Mouse (Mus musculus) liver, embryonic 13.5 days (tissue): ENCODE measurements around the gene Qrfp. TPM values are rescaled to one million over a fixed set of nuclear protein-coding genes. Genes with fewer than 3 reads are reported as not detected.

Experiments used
- ATAC-seq: fragments of 200-750 bp; cut with Nextera tagmentation; 2 replicates; pipeline ENCODE4 v1.8.0; 2017; ENCODE audit warnings: low read depth, mild to moderate bottlenecking, moderate number of reproducible peaks, moderate library complexity
- DNase-seq: peaks from one replicate; pipeline ENCODE4 v3.0.0; 2022
- H3K27ac ChIP-seq: fragments of 300-500 bp; sonication (generic); 2 replicates; pipeline ENCODE4 v1.5.1; 2015; ENCODE audit warnings: moderate library complexity, mild to moderate bottlenecking, inconsistent platforms
- H3K27me3 ChIP-seq: fragments of 300-500 bp; sonication (generic); 2 replicates; pipeline ENCODE4 v1.6.1; 2015; ENCODE audit warnings: mild to moderate bottlenecking, inconsistent platforms
- H3K36me3 ChIP-seq: fragments of 300-500 bp; sonication (generic); 2 replicates; pipeline ENCODE4 v1.6.1; 2015; ENCODE audit warnings: mild to moderate bottlenecking, inconsistent platforms
- H3K4me1 ChIP-seq: fragments of 300-500 bp; sonication (generic); replicated peaks from 2 replicates; pipeline ENCODE4 v1.6.1; 2015; ENCODE audit warnings: inconsistent platforms
- H3K4me2 ChIP-seq: fragments of 300-500 bp; sonication (generic); 2 replicates; pipeline ENCODE4 v1.6.1; 2015; ENCODE audit warnings: inconsistent platforms, mild to moderate bottlenecking, moderate library complexity
- H3K4me3 ChIP-seq: fragments of 300-500 bp; sonication (generic); replicated peaks from 2 replicates; pipeline ENCODE4 v1.5.1; 2015; ENCODE audit warnings: mild to moderate bottlenecking, inconsistent platforms
- H3K9ac ChIP-seq: fragments of 300-500 bp; sonication (generic); 2 replicates; pipeline ENCODE4 v1.6.1; 2015; ENCODE audit warnings: mild to moderate bottlenecking, inconsistent platforms
- H3K9me3 ChIP-seq: fragments of 300-500 bp; sonication (generic); replicated peaks from 2 replicates; pipeline ENCODE4 v1.6.1; 2016; ENCODE audit warnings: inconsistent platforms
- WGBS: fragments of 180-500 bp; shearing (Covaris S2); methylation state at CpG from one replicate; pipeline ENCODE4 v1.1.7; 2015; ENCODE audit not compliant: insufficient replicate concordance; 5-methylcytosine and 5-hydroxymethylcytosine counted together
- polyA plus RNA-seq: library from polyadenylated mRNA; unstranded; fragments of >200 nt; fragmentation: Nextera tagmentation; extraction: Ambion mirVana; gene quantifications from 2 replicates; pipeline ENCODE4 v1.2.1, GENCODE M21; 2015

The Qrfp gene
- polyA plus RNA-seq, 1 experiment from 2014 or later = 0.07 TPM

DNA sequence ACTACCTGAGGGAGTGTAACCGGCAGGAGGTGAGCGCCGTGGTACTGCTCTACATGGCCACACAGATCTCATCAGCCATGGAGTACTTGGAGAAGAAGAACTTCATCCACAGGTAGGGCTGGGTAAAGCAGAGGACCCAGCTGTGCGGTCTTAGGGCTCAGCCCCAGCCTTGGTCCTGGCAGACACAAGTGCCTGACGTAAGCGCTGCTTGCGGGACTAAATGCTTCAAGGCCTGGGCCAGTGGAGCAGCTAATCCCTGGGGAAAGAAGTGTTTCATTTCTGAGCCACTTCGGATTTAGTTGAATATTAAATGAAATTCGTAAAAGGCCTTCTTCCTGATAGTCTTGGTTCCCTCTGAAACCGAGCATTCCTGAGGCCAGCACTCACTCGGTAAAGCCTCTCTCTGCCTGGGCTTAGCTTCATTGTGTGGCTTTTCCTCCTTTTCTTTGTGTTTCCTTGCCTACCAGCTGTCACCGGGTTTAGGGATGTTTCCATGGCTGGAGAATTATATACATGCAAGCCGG lies 19.6 kb downstream of the Qrfp start:
- no peaks in the 10 kb centered on the region for H3K27me3 ChIP-seq
- H3K27ac ChIP-seq = no peak overlapping the region
- no peak overlapping the region for H3K4me3 ChIP-seq
- DNase-seq (no peak), ATAC-seq (no peak)
- peaks cover 85% of the 10 kb centered on the region for H3K36me3 ChIP-seq
- 84% methylated on average over 13 of the region's 13 CpGs for WGBS
- no peaks in the 10 kb centered on the region for H3K4me1 ChIP-seq
- no peaks in the 10 kb centered on the region for H3K9me3 ChIP-seq
- no peak overlapping the region for H3K4me2 ChIP-seq
- H3K9ac ChIP-seq = no peak overlapping the region

DNA sequence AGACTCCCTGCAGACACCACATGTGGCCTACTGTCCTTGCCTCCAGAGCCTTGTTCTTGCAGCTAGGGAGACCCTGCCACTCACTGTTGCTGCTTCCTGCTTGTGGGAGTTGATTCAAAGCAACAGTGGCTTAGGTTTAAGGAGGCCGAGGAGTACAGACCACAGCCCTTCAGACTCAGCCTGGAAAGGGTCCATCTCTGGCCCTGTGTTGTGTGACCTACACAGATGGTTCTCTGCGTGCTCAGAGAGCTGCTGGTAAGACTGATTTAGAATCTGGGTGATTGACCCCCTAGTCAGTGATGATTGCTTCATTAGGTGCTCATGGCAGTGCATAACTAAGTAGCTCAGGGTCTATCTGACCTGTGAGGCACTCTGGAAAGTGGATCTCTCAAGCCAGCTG lies 21.2 kb downstream of the Qrfp start:
- ATAC-seq (no peak), DNase-seq (no peak)
- Histone ChIP-seq H3K9me3 (no peaks in the 10 kb centered on the region), H3K27ac (no peak overlapping the region), H3K4me1 (no peaks in the 10 kb centered on the region), H3K4me3 (no peak overlapping the region), H3K4me2 (no peak overlapping the region), H3K36me3 (peaks cover 87% of the 10 kb centered on the region), H3K9ac (no peak overlapping the region), H3K27me3 (no peaks in the 10 kb centered on the region)
- 79% methylated on average over 2 of the region's 2 CpGs for WGBS

DNA sequence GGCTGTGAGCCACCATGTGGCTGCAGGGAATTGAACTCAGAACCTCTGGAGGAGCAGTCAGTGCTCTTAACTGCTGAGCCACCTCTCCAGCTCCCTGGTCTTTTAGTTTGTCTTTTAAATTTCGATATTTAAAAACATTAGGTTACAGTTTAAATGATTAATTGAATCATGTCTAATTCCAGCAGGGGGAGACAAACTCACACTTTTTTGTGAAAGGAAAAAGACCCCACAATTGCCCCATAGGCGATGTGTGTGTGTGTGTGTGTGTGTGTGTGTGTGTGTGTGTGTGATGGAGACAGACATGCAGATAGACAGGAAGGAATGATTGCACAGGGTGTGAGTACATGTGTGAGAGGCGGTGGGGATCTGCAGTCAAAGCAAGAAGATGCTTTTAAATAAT lies 22.2 kb downstream of the Qrfp start:
- H3K27ac ChIP-seq = no peak overlapping the region
- no peak overlapping the region for H3K4me2 ChIP-seq
- H3K9me3 ChIP-seq = no peaks in the 10 kb centered on the region
- H3K36me3 ChIP-seq = peaks cover 90% of the 10 kb centered on the region
- WGBS = 79% methylated on average over 3 of the region's 3 CpGs
- no peaks in the 10 kb centered on the region for H3K27me3 ChIP-seq
- DNase-seq (no peak), ATAC-seq (no peak)
- no peak overlapping the region for H3K4me3 ChIP-seq
- H3K4me1 ChIP-seq = no peaks in the 10 kb centered on the region
- H3K9ac ChIP-seq = no peak overlapping the region

DNA sequence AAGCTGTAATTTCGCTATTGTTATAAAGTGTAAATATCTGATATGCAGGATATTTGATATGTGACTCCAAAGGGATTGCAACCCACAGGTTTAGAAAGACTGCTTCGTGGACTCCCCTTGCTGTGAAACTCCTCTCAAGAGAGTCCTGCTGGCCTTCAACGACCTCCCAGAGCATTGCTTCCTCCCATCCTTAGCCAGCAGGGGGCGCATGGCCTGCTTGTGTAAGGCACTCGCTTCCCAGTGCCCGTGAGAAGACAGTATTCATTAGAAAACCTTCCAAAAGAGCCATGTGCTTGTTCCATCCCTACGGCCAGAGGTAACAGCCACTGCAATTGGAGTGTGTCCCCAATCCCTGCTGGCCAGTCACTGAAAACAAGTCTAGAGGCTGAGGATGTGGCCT lies 23.4 kb downstream of the Qrfp start:
- no peaks in the 10 kb centered on the region for H3K4me1 ChIP-seq
- H3K4me2 ChIP-seq = no peak overlapping the region
- no peaks in the 10 kb centered on the region for H3K27me3 ChIP-seq
- DNase-seq (peak; percentile 49), ATAC-seq (no peak)
- H3K27ac ChIP-seq = no peak overlapping the region
- 25% methylated on average over 7 of the region's 7 CpGs for WGBS
- peaks cover 87% of the 10 kb centered on the region for H3K36me3 ChIP-seq
- H3K9me3 ChIP-seq = no peaks in the 10 kb centered on the region
- no peak overlapping the region for H3K4me3 ChIP-seq
- H3K9ac ChIP-seq = no peak overlapping the region

DNA sequence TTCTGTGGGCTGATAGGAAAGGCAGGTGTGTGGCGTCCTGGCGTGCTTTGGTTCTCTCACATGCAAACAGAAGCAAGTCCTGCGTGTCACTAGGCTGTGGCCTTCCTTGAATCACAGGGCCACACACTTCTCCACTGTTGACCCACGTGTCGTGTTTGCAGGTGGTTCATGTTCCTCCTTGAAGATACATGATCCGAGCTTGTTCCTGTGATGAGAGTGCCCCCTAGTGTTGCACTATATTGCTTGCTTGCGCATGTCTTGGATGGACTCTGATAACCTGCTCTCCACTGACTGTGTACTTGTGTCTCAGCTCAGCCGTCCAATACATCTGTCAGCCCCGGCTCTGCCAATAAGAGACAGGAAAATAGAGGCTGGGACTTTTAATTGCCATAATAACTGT lies 25.3 kb downstream of the Qrfp start:
- peak; percentile 46 for DNase-seq
- no peaks in the 10 kb centered on the region for H3K27me3 ChIP-seq
- WGBS = 36% methylated on average over 9 of the region's 9 CpGs
- no peak overlapping the region for H3K4me3 ChIP-seq
- peaks cover 84% of the 10 kb centered on the region for H3K36me3 ChIP-seq
- H3K4me1 ChIP-seq = no peaks in the 10 kb centered on the region
- no peak overlapping the region for H3K9ac ChIP-seq
- peak; percentile 47; the same call in 1 of the 2 replicates for ATAC-seq
- no peak overlapping the region for H3K4me2 ChIP-seq
- H3K27ac ChIP-seq = no peak overlapping the region
- no peaks in the 10 kb centered on the region for H3K9me3 ChIP-seq

DNA sequence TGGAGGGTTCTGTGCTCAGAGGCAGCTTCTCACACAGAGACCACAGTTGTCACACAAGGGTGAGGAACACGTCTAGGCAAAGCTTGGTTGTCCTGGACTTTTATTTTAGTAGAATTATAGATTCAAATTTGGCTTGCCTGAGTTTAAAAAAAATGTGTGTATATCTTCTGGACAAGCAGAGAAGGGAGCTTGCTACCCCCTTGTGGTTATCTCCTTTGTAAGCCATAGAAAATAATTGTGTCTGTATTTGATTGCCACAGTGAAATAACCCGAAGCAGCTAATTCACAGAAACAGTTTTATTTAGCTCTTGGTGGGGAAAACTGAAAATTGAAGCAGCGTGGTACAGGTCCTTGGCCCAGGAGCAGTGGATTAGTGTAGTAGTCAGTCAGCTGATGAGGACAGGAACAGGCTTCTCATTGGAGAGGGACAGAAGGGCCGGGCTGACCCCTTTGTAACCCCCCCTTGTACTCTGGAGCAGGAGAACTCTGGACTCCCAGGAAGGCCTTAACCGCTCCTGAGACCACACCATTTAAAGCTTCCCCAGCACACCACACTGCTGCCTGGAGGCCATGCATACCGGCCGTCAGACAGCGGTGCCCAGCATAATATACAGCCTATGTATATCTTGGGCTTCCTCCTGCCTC lies 27.3 kb downstream of the Qrfp start:
- Histone ChIP-seq H3K27me3 (no peaks in the 10 kb centered on the region), H3K4me3 (no peak overlapping the region), H3K36me3 (peaks cover 89% of the 10 kb centered on the region), H3K4me2 (no peak overlapping the region), H3K27ac (no peak overlapping the region), H3K9me3 (no peaks in the 10 kb centered on the region), H3K9ac (no peak overlapping the region), H3K4me1 (no peaks in the 10 kb centered on the region)
- ATAC-seq (no peak), DNase-seq (no peak)
- WGBS = 77% methylated on average over 8 of the region's 8 CpGs

DNA sequence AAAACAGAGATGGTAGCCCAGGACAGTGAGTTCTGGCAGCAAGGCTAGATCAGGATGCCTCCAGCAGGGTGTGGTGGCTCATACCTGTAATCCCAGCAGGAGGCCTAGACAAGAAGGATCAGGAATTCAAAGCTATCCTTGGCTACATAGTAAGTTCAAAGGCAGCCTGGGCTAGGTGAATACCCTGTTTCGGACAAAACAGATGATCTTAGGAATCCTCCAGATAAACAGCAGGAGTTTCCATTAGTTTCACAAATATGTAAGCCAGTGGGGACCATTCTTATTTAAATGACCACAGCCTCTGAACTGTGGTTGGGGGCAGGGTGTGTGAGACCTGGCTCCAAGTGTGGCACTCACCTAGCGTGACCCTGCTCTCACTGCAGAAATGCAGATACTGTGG lies 31.1 kb downstream of the Qrfp start:
- no peaks in the 10 kb centered on the region for H3K4me1 ChIP-seq
- WGBS = 73% methylated on average over 2 of the region's 2 CpGs
- no peaks in the 10 kb centered on the region for H3K9me3 ChIP-seq
- peaks cover 66% of the 10 kb centered on the region for H3K36me3 ChIP-seq
- ATAC-seq (no peak), DNase-seq (no peak)
- H3K27ac ChIP-seq = no peak overlapping the region
- H3K9ac ChIP-seq = no peak overlapping the region
- H3K4me2 ChIP-seq = no peak overlapping the region
- no peak overlapping the region for H3K4me3 ChIP-seq
- H3K27me3 ChIP-seq = no peaks in the 10 kb centered on the region

DNA sequence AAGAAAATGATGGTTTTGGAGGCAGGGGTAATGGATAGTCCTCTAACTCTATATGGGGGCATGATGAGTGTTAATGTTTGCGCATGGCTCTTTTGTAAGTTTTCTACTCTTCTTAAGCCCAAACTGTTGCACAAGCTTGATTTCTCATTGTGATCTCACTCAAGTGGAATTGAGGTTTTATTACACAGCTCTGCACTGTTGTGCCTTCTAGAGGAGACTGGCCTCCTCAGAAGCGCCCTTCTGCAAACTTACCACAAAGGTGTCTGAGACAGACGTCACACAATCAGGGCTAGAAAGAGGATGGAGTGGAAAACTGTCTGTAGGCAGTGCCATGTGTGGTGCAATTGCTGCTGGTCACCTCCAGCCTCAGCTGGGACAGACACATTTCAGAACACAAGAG lies 33.9 kb downstream of the Qrfp start:
- 83% methylated on average over 3 of the region's 3 CpGs for WGBS
- Histone ChIP-seq H3K4me2 (no peak overlapping the region), H3K9ac (no peak overlapping the region), H3K27me3 (no peaks in the 10 kb centered on the region), H3K27ac (no peak overlapping the region), H3K36me3 (peaks cover 44% of the 10 kb centered on the region), H3K4me3 (no peak overlapping the region), H3K4me1 (peaks cover 8% of the 10 kb centered on the region), H3K9me3 (no peaks in the 10 kb centered on the region)
- DNase-seq = no peak
- no peak for ATAC-seq

DNA sequence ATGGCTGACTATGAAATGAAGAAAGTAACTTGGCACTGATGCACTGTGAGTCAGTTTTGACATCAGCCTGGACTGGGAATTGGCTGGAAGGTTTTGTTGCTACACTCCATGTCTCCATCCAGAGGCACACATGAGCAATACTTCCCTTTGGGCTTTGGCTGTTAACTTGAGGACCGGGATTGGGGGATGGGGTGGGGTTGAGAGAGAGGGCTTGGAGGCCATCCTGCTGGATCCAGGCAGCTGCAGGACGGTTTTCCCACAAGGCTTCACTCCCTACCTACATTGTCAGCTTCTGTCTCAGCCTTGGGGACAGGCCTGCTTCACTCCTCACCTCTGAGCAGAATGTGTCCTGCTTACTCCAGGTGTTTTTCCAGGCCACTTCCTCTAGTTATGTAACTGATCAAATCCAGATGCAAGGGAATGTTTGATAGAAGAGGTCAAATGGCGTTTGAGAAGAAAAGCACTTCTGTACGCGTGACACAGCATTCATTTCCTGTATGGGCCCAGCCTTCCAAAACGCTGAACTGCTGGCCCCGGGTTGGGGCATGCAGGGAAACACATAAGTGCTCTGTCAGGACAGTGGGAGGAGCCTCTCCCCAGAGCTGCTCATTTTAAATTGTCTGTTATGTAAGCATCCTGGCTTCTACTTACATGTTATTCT lies 39.5 kb downstream of the Qrfp start:
- H3K4me1 ChIP-seq = peaks cover 59% of the 10 kb centered on the region
- H3K9me3 ChIP-seq = no peaks in the 10 kb centered on the region
- H3K27me3 ChIP-seq = no peaks in the 10 kb centered on the region
- 12% methylated on average over 7 of the region's 7 CpGs for WGBS
- H3K36me3 ChIP-seq = no peaks in the 10 kb centered on the region
- ATAC-seq (0 out of 2 replicates have a peak, but pooled peaks have one; percentile 47), DNase-seq (no peak)
- no peak overlapping the region for H3K4me3 ChIP-seq
- 0 out of 2 replicates have a peak overlapping the region, but pooled peaks have one; percentile 21 for H3K4me2 ChIP-seq
- no peak overlapping the region for H3K9ac ChIP-seq
- peak overlapping the region; percentile 59 for H3K27ac ChIP-seq

DNA sequence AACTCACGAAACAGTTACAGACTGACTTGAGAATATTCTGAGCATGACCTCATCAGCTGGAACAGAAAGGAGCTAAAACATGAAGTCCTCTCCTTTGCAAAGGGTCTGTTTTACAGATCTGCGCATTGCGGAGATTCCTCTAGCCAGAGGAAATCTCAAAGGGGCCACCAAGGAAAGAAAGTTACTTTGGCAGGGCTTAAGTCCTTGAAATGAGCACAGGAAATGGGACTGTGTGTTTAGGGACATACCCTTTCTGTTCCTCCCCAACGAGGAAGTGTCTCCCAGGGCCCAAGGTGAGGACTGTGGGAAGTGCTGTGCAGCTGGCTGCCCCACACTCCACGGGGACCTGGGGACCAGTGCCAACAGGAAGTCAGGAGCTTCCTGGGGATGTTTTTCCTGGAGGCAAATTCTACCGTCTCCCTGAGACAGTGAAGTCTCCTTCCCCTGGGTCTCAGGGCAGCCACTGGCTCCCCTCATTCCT lies 40.7 kb downstream of the Qrfp start:
- WGBS = 35% methylated on average over 6 of the region's 6 CpGs
- peaks cover 68% of the 10 kb centered on the region for H3K4me1 ChIP-seq
- H3K27ac ChIP-seq = peak overlapping the region; percentile 59
- ATAC-seq (no peak), DNase-seq (no peak)
- no peak overlapping the region for H3K9ac ChIP-seq
- H3K27me3 ChIP-seq = no peaks in the 10 kb centered on the region
- no peak overlapping the region for H3K4me3 ChIP-seq
- peak overlapping the region; percentile 35; the same call in 1 of the 2 replicates for H3K4me2 ChIP-seq
- no peaks in the 10 kb centered on the region for H3K9me3 ChIP-seq
- no peaks in the 10 kb centered on the region for H3K36me3 ChIP-seq

DNA sequence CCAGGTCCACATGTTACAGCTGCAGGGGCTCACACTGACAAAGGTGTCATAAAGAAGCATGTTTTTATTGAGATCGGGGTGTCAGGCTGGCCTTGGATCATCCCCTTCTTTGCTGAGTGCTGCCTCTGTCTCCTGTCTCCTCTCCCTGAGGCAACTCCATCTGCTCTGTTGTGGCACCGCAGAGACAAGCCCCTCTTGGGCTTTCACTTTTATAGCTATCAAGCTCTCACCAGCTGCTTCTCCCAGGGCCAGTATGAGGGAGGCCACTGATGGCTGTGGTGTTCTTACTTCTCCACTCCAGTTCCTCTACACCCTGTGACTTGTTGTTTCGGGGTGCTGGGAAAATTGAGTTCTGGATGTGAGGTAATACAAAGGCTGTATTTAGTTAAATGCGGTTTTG lies 41.3 kb downstream of the Qrfp start:
- no peak for DNase-seq
- Histone ChIP-seq H3K36me3 (no peaks in the 10 kb centered on the region), H3K9me3 (no peaks in the 10 kb centered on the region), H3K27me3 (no peaks in the 10 kb centered on the region), H3K9ac (0 out of 2 replicates have a peak overlapping the region, but pooled peaks have one; percentile 26), H3K4me1 (peaks cover 68% of the 10 kb centered on the region), H3K4me3 (no peak overlapping the region), H3K27ac (peak overlapping the region; percentile 59), H3K4me2 (peak overlapping the region; percentile 35)
- no peak for ATAC-seq
- 36% methylated on average over 4 of the region's 4 CpGs for WGBS
